Mouse (Mus musculus) embryonic facial prominence, embryonic 14.5 days (tissue): Measurements from ENCODE around the gene Agtrap. TPM values are rescaled to one million over a fixed set of nuclear protein-coding genes. Genes with fewer than 3 reads are reported as not detected.

Experiments
- ATAC-seq: fragments of 200-750 bp; cut with Nextera tagmentation; 2 replicates; pipeline ENCODE4 v1.8.0; 2017; ENCODE audit warnings: low read depth, moderate number of reproducible peaks, moderate TSS enrichment
- DNase-seq: peaks from one replicate; pipeline ENCODE4 v3.0.0-alpha.2; 2015; ENCODE audit warnings: low spot score
- H3K27ac ChIP-seq: fragments of 300-500 bp; sonication (generic); replicated peaks from 2 replicates; pipeline ENCODE4 v1.5.1; 2014; ENCODE audit warnings: low read depth, mild to moderate bottlenecking, low read length, moderate library complexity
- H3K27me3 ChIP-seq: fragments of 300-500 bp; sonication (generic); replicated peaks from 2 replicates; pipeline ENCODE4 v1.6.1; 2014; ENCODE audit warnings: low read length; ENCODE audit not compliant: control insufficient read depth, insufficient read depth
- H3K36me3 ChIP-seq: fragments of 300-500 bp; sonication (generic); 2 replicates; pipeline ENCODE4 v1.6.1; 2014; ENCODE audit warnings: low read length, mixed read lengths; ENCODE audit not compliant: control insufficient read depth, insufficient read depth
- H3K4me1 ChIP-seq: fragments of 300-500 bp; sonication (generic); 2 replicates; pipeline ENCODE4 v1.6.1; 2014; ENCODE audit warnings: antibody characterized with exemption, low read length; ENCODE audit not compliant: control insufficient read depth, insufficient read depth
- H3K4me2 ChIP-seq: fragments of 300-500 bp; sonication (generic); 2 replicates; pipeline ENCODE4 v1.6.1; 2014; ENCODE audit warnings: low read depth, mild to moderate bottlenecking, low read length, moderate library complexity, mixed read lengths
- H3K4me3 ChIP-seq: fragments of 300-500 bp; sonication (generic); 2 replicates; pipeline ENCODE4 v1.5.1; 2014; ENCODE audit warnings: low read depth, mild to moderate bottlenecking, low read length
- H3K9ac ChIP-seq: fragments of 300-500 bp; sonication (generic); 2 replicates; pipeline ENCODE4 v1.6.1; 2014; ENCODE audit warnings: low read depth, mild to moderate bottlenecking, low read length, moderate library complexity, mixed read lengths
- H3K9me3 ChIP-seq: fragments of 300-500 bp; sonication (generic); 2 replicates; pipeline ENCODE4 v1.6.1; 2016; ENCODE audit warnings: low read length; ENCODE audit not compliant: control insufficient read depth
- WGBS: fragments of 180-500 bp; shearing (Covaris S2); extraction: QIAGEN DNeasy Blood & Tissue Kit; methylation state at CpG from one replicate; pipeline ENCODE4 v1.1.7; 2014; 5-methylcytosine and 5-hydroxymethylcytosine counted together
- polyA plus RNA-seq: library from polyadenylated mRNA; unstranded; fragments of >200 nt; fragmentation: Nextera tagmentation; extraction: Ambion mirVana; gene quantifications from 2 replicates; pipeline ENCODE4 v1.2.1, GENCODE M21; 2014

The Agtrap gene
- polyA plus RNA-seq = 15.9 and 16.2 TPM in 2 replicates

- Histone ChIP-seq H3K9ac (peak within 1 kb of the TSS; percentile 86), H3K4me2 (peak within 1 kb of the TSS; percentile 82), H3K36me3 (no peaks in the 10 kb centered on the region), H3K27ac (peak within 1 kb of the TSS; percentile 39; the same call in 1 of the 2 replicates), H3K27me3 (no peaks in the 10 kb centered on the region), H3K9me3 (no peaks in the 10 kb centered on the region), H3K4me1 (peaks cover 13% of the 10 kb centered on the region; the same call in 1 of the 2 replicates), H3K4me3 (peak within 1 kb of the TSS; percentile 74)
- ATAC-seq (peak; percentile 94), DNase-seq (peak; percentile 97)
- 7% methylated on average over 19 of the region's 34 CpGs for WGBS
Observed at GRCm38 (mm10) chr4:148087907-148088527, at the start of gene Agtrap. Gene Agtrap (minus strand): TSS chr4:148088031.

- Histone ChIP-seq H3K27me3 (no peaks in the 10 kb centered on the region), H3K9ac (no peak overlapping the region), H3K4me3 (no peak overlapping the region), H3K4me1 (no peaks in the 10 kb centered on the region), H3K36me3 (no peaks in the 10 kb centered on the region), H3K9me3 (no peaks in the 10 kb centered on the region), H3K27ac (no peak overlapping the region), H3K4me2 (no peak overlapping the region)
- no peak for ATAC-seq
- DNase-seq = no peak
- 72% methylated on average over 8 of the region's 8 CpGs for WGBS
Observed at GRCm38 (mm10) chr4:148137503-148137902, 49.7 kb upstream of the Agtrap start.

- Histone ChIP-seq H3K27ac (no peak overlapping the region), H3K9me3 (no peaks in the 10 kb centered on the region), H3K9ac (no peak overlapping the region), H3K36me3 (no peaks in the 10 kb centered on the region), H3K4me3 (no peak overlapping the region), H3K4me2 (no peak overlapping the region), H3K27me3 (peaks cover 6% of the 10 kb centered on the region), H3K4me1 (peaks cover 6% of the 10 kb centered on the region; the same call in 1 of the 2 replicates)
- WGBS = 82% methylated on average over 8 of the region's 8 CpGs
- DNase-seq (no peak), ATAC-seq (no peak)
Observed at GRCm38 (mm10) chr4:148134988-148135387, 47.2 kb upstream of the Agtrap start.

GRCm38 (mm10) chr4:148131497-148132081, 43.8 kb upstream of the Agtrap start:
- no peak overlapping the region for H3K27ac ChIP-seq
- WGBS = 1% methylated on average over 20 of the region's 21 CpGs
- ATAC-seq = peak; percentile 22; the same call in 1 of the 2 replicates

GRCm38 (mm10) chr4:148130561-148131413, 43.0 kb upstream of the Agtrap start, which contains the start of gene Draxin:
Gene Draxin (minus strand): TSS chr4:148130698.
- Histone ChIP-seq H3K36me3 (no peaks in the 10 kb centered on the region), H3K4me3 (peak within 1 kb of the TSS; percentile 72), H3K9ac (peak within 1 kb of the TSS; percentile 82), H3K27me3 (peaks cover 18% of the 10 kb centered on the region), H3K4me1 (peaks cover 6% of the 10 kb centered on the region; the same call in 1 of the 2 replicates), H3K9me3 (no peaks in the 10 kb centered on the region), H3K27ac (peak within 1 kb of the TSS; percentile 67), H3K4me2 (peak within 1 kb of the TSS; percentile 97)
- DNase-seq (peak; percentile 84), ATAC-seq (peak; percentile 94)
- WGBS = 0% methylated on average over 21 of the region's 87 CpGs

More at GRCm38 (mm10) chr4:148131497-148132081, 43.8 kb upstream of the Agtrap start:
- no peaks in the 10 kb centered on the region for H3K9me3 ChIP-seq
- DNase-seq = no peak
- peak overlapping the region; percentile 97 for H3K4me2 ChIP-seq
- peak overlapping the region; percentile 82 for H3K9ac ChIP-seq
- no peaks in the 10 kb centered on the region for H3K36me3 ChIP-seq
- peaks cover 6% of the 10 kb centered on the region; the same call in 1 of the 2 replicates for H3K4me1 ChIP-seq
- H3K4me3 ChIP-seq = peak overlapping the region; percentile 72
- peaks cover 18% of the 10 kb centered on the region for H3K27me3 ChIP-seq

GRCm38 (mm10) chr4:148130133-148130532, 42.3 kb upstream of the Agtrap start, which contains the start of gene Mad2l2:
Gene Mad2l2 (plus strand): TSS chr4:148130384.
- Histone ChIP-seq H3K4me2 (peak within 1 kb of the TSS; percentile 97), H3K9ac (peak within 1 kb of the TSS; percentile 82), H3K36me3 (no peaks in the 10 kb centered on the region), H3K4me1 (peaks cover 6% of the 10 kb centered on the region; the same call in 1 of the 2 replicates), H3K27me3 (peaks cover 18% of the 10 kb centered on the region), H3K9me3 (no peaks in the 10 kb centered on the region), H3K4me3 (peak within 1 kb of the TSS; percentile 72), H3K27ac (peak within 1 kb of the TSS; percentile 67)
- WGBS = 2% methylated on average over 13 of the region's 18 CpGs
- ATAC-seq = 0 out of 2 replicates have a peak, but pooled peaks have one; percentile 7
- DNase-seq = no peak

GRCm38 (mm10) chr4:148128672-148129071, 40.8 kb upstream of the Agtrap start:
- Histone ChIP-seq H3K9ac (no peak overlapping the region), H3K27ac (no peak overlapping the region)
- WGBS = 55% methylated on average over 2 of the region's 2 CpGs

GRCm38 (mm10) chr4:148128241-148128640, 40.4 kb upstream of the Agtrap start:
- no peak overlapping the region for H3K27ac ChIP-seq
- H3K27me3 ChIP-seq = peaks cover 18% of the 10 kb centered on the region
- no peaks in the 10 kb centered on the region for H3K9me3 ChIP-seq
- no peak for ATAC-seq
- WGBS = 38% methylated on average over 1 of the region's 1 CpGs
- H3K36me3 ChIP-seq = no peaks in the 10 kb centered on the region
- no peak overlapping the region for H3K4me2 ChIP-seq
- H3K9ac ChIP-seq = no peak overlapping the region
- DNase-seq = no peak
- H3K4me3 ChIP-seq = no peak overlapping the region
- peaks cover 6% of the 10 kb centered on the region; the same call in 1 of the 2 replicates for H3K4me1 ChIP-seq

More at GRCm38 (mm10) chr4:148128672-148129071, 40.8 kb upstream of the Agtrap start:
- Histone ChIP-seq H3K4me3 (no peak overlapping the region), H3K9me3 (no peaks in the 10 kb centered on the region), H3K4me2 (no peak overlapping the region), H3K36me3 (no peaks in the 10 kb centered on the region), H3K27me3 (peaks cover 18% of the 10 kb centered on the region), H3K4me1 (peaks cover 6% of the 10 kb centered on the region; the same call in 1 of the 2 replicates)
- DNase-seq = no peak
- no peak for ATAC-seq
